Mouse (Mus musculus): Measurements from ENCODE around the gene Arrdc3. TPM values are rescaled to one million over a fixed set of nuclear protein-coding genes. Genes with fewer than 3 reads are reported as not detected.

Arrdc3 gene
- 10 to 100 TPM; 13.9 to 16.5 TPM for polyA plus RNA-seq (2017; shearing (Covaris generic))

GRCm38 (mm10) chr13:80883190-80883589, at the start of gene Arrdc3:
TSS of gene Arrdc3 (plus strand) at chr13:80883384.

Data from activated CD4-positive, CD25-positive, alpha-beta regulatory T cell (primary cell).